Mouse (Mus musculus): ENCODE data around the gene Tada2b.

GRCm38 (mm10) chr5:36444611-36445010 is 39.5 kb downstream of the Tada2b start:
- TF ChIP-seq CTCF (IDR thresholded peaks at IDR 0.05; ENCODE audit: extremely low read depth, insufficient read depth, low read length): no peak
- no peak for TF ChIP-seq POLR2A (IDR thresholded peaks at IDR 0.05; ENCODE audit: extremely low read depth, insufficient read depth, low read length)
